Mouse (Mus musculus) megakaryocyte, embryonic 14.5 days (primary cell): ENCODE measurements around the gene Panx1.

Source experiments
- FLI1 ChIP-seq: IDR thresholded peaks from 2 replicates; pipeline ENCODE4 v1.6.1; 2012; ENCODE audit warnings: low read length, inconsistent platforms, mixed read lengths
- GATA1 ChIP-seq: IDR thresholded peaks from 3 replicates; pipeline ENCODE4 v1.6.1; 2012; ENCODE audit warnings: mixed read lengths, low read length, inconsistent platforms, borderline replicate concordance

- TF ChIP-seq FLI1 (no peak), GATA1 (no peak)
Observed at GRCm38 (mm10) chr9:15023049-15023448, 22.2 kb downstream of the Panx1 start.
